Mouse (Mus musculus): ENCODE measurements around the gene Twistnb. TPM values are rescaled to one million over a fixed set of nuclear protein-coding genes. Genes with fewer than 3 reads are reported as not detected.

Gene Twistnb
- total RNA-seq (2014; rRNA removed; ENCODE audit: low replicate concordance), result 7.5 and 24.0 TPM in 2 replicates
- 31.1 and 33.6 TPM in 2 replicates for polyA plus RNA-seq (2015; fragmentation: Nextera tagmentation; extraction: Ambion mirVana)

DNA sequence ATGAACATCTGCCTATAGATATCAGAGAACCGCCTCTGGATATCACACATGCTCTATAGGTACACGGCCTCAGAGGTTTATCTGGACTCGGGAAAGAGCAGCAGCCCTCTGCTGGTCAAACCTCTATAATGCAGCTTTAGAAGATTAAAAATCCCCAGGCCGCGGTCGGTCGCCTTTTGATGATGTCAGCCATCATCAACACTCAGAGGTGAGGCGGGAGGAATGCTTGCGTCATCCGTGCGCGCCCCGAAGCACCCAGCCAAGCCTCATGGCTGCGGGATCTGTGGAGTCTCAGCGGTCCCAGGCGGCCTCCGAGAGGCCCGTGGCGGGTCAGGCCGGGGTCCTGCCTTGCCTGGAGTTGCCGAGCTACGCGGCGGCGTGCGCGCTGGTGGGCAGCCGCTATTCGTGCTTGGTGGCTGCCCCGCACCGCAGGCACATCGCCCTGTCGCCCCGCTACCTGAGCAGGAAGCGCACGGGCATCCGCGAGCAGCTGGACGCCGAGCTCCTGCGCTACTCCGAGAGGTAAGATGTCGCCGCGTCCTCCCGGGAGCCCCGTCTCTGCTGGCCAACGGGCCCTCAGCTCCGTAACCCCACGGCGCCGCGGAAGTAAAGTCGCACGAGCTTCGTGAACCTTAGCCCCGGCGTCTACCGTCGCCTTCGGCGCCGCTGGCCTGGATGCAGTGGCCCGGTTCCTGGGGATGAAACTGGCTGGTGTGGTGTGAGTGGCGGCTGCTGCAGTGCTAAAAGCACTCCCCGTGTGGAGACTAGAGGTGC, at the start of gene Twistnb:
Twistnb (plus strand) TSS at position 249 of the 774 bp plus-strand sequence.
- DNase-seq (ENCODE audit: low spot score), result peak; percentile 90

DNA sequence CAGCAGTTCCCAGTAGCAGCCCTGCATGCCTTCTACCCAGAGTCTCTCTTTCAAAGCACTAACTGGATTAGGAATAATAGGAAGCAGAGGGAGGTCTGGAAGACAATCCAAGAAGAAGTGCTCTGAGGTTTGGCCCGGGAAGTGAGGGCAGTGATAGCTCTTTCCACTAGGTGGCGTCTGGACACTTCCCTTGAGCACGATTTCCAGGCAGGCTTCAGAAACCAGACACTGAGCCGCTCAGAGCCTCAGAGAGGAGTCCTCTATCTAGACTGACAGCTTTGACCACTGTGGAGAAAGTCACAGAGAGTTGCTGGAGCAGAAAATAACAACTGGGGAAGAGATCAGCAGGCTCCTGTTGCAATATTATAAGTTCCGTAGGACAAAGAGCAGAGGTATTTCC, 40.6 kb upstream of the Twistnb start:
- 10% methylated on average over 5 of the region's 5 CpGs for WGBS
- TF ChIP-seq CTCF (IDR thresholded peaks at IDR 0.05; ENCODE audit: low read depth) (peak; percentile 91), EP300 (IDR thresholded peaks at IDR 0.05; ENCODE audit: low read depth) (no peak)
- DNase-seq (ENCODE audit: low spot score) (peak; percentile 74), ATAC-seq (ENCODE audit: insufficient read depth, low read depth) (peak; percentile 73; the same call in 1 of the 2 replicates)
- Histone ChIP-seq H3K4me3 (ENCODE audit: low read depth, low read length) (no peak overlapping the region), H3K9ac (replicated peaks; ENCODE audit: low read depth, low read length) (no peak overlapping the region), H3K4me2 (ENCODE audit: low read depth, low read length) (no peak overlapping the region), H3K27ac (ENCODE audit: low read depth) (no peak overlapping the region), H3K4me1 (ENCODE audit: control insufficient read depth, insufficient read depth) (no peaks in the 10 kb centered on the region), H3K36me3 (replicated peaks; ENCODE audit: control insufficient read depth, insufficient read depth, low read length) (no peaks in the 10 kb centered on the region), H3K9me3 (replicated peaks; ENCODE audit: control insufficient read depth, low read length) (no peaks in the 10 kb centered on the region), H3K27me3 (ENCODE audit: control insufficient read depth, insufficient read depth, low read length) (no peaks in the 10 kb centered on the region)

More for the DNA sequence above, at the start of gene Twistnb:
- peak within 1 kb of the TSS; percentile 75 for H3K9ac ChIP-seq (replicated peaks; ENCODE audit: low read depth, low read length)
- no peaks in the 10 kb centered on the region for H3K9me3 ChIP-seq (replicated peaks; ENCODE audit: control insufficient read depth, low read length)
- TF ChIP-seq EP300 (IDR thresholded peaks at IDR 0.05; ENCODE audit: low read depth), result no peak
- peak; percentile 86 for TF ChIP-seq CTCF (IDR thresholded peaks at IDR 0.05; ENCODE audit: low read depth)
- H3K4me1 ChIP-seq (ENCODE audit: control insufficient read depth, insufficient read depth), result peaks cover 7% of the 10 kb centered on the region
- H3K27me3 ChIP-seq (ENCODE audit: control insufficient read depth, insufficient read depth, low read length), result no peaks in the 10 kb centered on the region
- no peaks in the 10 kb centered on the region for H3K36me3 ChIP-seq (replicated peaks; ENCODE audit: control insufficient read depth, insufficient read depth, low read length)
- H3K27ac ChIP-seq (ENCODE audit: low read depth), result peak within 1 kb of the TSS; percentile 67
- H3K4me3 ChIP-seq (ENCODE audit: low read depth, low read length), result peak within 1 kb of the TSS; percentile 87
- WGBS, result under 1% methylated on average over 62 of the region's 66 CpGs
- peak within 1 kb of the TSS; percentile 91 for H3K4me2 ChIP-seq (ENCODE audit: low read depth, low read length)
- ATAC-seq (ENCODE audit: insufficient read depth, low read depth), result peak; percentile 96

DNA sequence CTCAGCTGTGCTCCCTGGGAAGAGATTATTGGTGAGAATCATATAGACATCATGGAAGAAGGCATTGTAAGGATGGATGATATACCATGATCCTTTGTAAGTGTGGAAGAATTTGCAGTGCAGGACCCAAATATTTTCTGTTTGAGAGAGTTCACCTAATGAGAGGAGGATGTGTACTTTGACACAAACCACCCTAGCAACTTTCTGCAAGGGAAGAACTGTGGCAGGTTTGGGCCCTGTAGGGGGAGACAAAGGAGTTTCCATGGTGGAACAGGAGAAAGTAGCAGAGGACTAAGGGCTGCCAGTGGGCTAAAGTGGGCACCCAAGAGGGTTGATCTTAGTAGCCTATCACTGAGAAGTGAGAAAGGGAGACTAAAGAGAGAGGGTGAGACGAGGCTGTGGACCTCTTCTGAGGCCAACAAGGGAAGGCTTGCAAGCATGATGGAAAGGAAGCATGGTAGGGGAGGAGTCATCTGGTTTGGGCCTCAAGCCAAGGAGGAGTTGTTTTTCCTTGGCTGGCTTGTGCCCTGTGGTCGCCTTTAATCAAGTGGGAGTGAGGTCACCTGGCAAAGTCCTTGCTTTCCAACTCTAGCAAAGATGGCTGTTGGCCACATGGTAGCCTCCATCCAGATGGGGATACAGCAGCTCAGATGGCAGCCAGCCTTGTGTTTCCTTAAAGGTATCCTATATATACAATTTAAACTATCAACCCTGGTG, 38.4 kb upstream of the Twistnb start:
- no peak for ATAC-seq (ENCODE audit: insufficient read depth, low read depth)
- no peak overlapping the region for H3K27ac ChIP-seq (ENCODE audit: low read depth)
- H3K4me3 ChIP-seq (ENCODE audit: low read depth, low read length), result no peak overlapping the region
- no peaks in the 10 kb centered on the region for H3K36me3 ChIP-seq (replicated peaks; ENCODE audit: control insufficient read depth, insufficient read depth, low read length)
- 36% methylated on average over 2 of the region's 2 CpGs for WGBS
- no peaks in the 10 kb centered on the region for H3K9me3 ChIP-seq (replicated peaks; ENCODE audit: control insufficient read depth, low read length)
- H3K4me1 ChIP-seq (ENCODE audit: control insufficient read depth, insufficient read depth), result 0 out of 2 replicates have a peak, but pooled peaks cover 4% of the 10 kb centered on the region
- no peak for DNase-seq (ENCODE audit: low spot score)
- no peak for TF ChIP-seq EP300 (IDR thresholded peaks at IDR 0.05; ENCODE audit: low read depth)
- TF ChIP-seq CTCF (IDR thresholded peaks at IDR 0.05; ENCODE audit: low read depth), result no peak
- H3K9ac ChIP-seq (replicated peaks; ENCODE audit: low read depth, low read length), result no peak overlapping the region
- no peak overlapping the region for H3K4me2 ChIP-seq (ENCODE audit: low read depth, low read length)
- H3K27me3 ChIP-seq (ENCODE audit: control insufficient read depth, insufficient read depth, low read length), result peaks cover 3% of the 10 kb centered on the region; the same call in 1 of the 2 replicates

DNA sequence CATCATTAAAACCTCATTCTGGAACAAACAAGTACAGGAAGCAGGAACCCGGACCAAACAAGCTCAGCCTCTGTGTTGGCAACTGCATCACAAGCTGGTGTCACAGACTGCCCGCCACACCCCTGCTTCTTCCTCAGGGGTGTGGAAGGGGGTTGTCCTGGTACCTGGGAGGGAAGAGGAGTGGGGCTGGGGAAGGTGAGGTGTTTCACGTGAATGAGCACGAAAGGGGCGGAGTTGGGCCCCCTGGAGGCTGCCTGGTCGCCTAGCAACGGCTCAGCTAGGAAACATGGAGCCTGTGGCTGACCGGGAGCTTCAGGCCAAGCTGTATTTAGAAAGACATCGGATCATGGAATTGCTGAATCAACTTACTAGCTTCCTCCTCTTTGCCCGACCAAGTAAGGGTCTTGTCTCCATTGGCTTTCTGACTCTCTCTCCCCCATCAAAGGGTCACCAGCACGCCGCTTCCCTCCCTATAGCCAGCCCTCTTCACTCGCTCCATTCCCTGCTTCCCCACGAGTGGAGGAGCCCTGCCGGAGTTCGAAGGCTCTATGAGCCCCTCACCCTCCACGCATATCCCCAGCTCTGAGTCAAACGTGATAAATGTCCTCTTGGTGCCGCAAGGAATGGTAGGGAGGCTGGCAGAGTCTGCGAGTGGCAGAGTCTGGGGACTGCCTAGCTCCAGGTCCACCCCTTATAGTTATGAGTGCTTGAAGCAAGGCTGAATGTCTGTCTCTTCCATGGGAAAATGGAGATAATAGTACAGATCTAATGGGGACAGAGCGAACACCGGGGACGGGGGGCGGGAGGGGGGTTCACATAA, 34.4 kb upstream of the Twistnb start, which contains the start of gene Efcab10:
Efcab10 (plus strand) TSS at position 51 of the 820 bp plus-strand sequence.
- Histone ChIP-seq H3K4me3 (ENCODE audit: low read depth, low read length) (no peak within 1 kb of the TSS), H3K27me3 (ENCODE audit: control insufficient read depth, insufficient read depth, low read length) (peaks cover 3% of the 10 kb centered on the region; the same call in 1 of the 2 replicates), H3K27ac (ENCODE audit: low read depth) (no peak within 1 kb of the TSS), H3K4me1 (ENCODE audit: control insufficient read depth, insufficient read depth) (0 out of 2 replicates have a peak, but pooled peaks cover 4% of the 10 kb centered on the region), H3K9me3 (replicated peaks; ENCODE audit: control insufficient read depth, low read length) (no peaks in the 10 kb centered on the region), H3K9ac (replicated peaks; ENCODE audit: low read depth, low read length) (no peak within 1 kb of the TSS), H3K36me3 (replicated peaks; ENCODE audit: control insufficient read depth, insufficient read depth, low read length) (no peaks in the 10 kb centered on the region), H3K4me2 (ENCODE audit: low read depth, low read length) (peak within 1 kb of the TSS; percentile 43)
- WGBS, result 12% methylated on average over 24 of the region's 24 CpGs
- no peak for DNase-seq (ENCODE audit: low spot score)
- no peak for ATAC-seq (ENCODE audit: insufficient read depth, low read depth)
- TF ChIP-seq CTCF (IDR thresholded peaks at IDR 0.05; ENCODE audit: low read depth) (no peak), EP300 (IDR thresholded peaks at IDR 0.05; ENCODE audit: low read depth) (no peak)

DNA sequence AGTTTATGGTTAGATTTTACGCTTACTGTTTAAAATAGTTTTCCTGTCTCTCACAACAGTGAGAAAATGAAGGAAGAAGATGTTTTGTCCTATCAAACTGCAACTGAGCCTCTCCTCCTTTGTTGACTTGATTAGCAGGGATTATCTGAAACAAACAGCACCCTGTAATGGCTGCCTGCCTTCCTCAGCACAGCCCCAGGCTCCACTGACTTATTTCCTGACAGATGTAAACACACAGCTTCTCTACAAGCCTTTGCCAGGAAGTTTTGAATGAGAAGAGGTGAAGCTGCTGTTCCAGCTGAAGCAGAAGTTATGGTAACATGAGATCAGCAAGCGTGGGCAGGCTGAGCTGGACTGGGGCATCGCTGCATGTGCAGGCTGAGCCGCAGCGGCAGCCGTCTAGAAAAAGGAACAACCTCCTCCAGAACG, 26.2 kb upstream of the Twistnb start:
- Histone ChIP-seq H3K4me2 (ENCODE audit: low read depth, low read length) (no peak overlapping the region), H3K4me1 (ENCODE audit: control insufficient read depth, insufficient read depth) (no peaks in the 10 kb centered on the region), H3K27ac (ENCODE audit: low read depth) (no peak overlapping the region), H3K27me3 (ENCODE audit: control insufficient read depth, insufficient read depth, low read length) (no peaks in the 10 kb centered on the region), H3K9ac (replicated peaks; ENCODE audit: low read depth, low read length) (no peak overlapping the region), H3K36me3 (replicated peaks; ENCODE audit: control insufficient read depth, insufficient read depth, low read length) (no peaks in the 10 kb centered on the region), H3K4me3 (ENCODE audit: low read depth, low read length) (no peak overlapping the region), H3K9me3 (replicated peaks; ENCODE audit: control insufficient read depth, low read length) (no peaks in the 10 kb centered on the region)
- no peak for DNase-seq (ENCODE audit: low spot score)
- WGBS, result 42% methylated on average over 7 of the region's 7 CpGs
- ATAC-seq (ENCODE audit: insufficient read depth, low read depth), result no peak
- TF ChIP-seq CTCF (IDR thresholded peaks at IDR 0.05; ENCODE audit: low read depth) (no peak), EP300 (IDR thresholded peaks at IDR 0.05; ENCODE audit: low read depth) (no peak)
